Mouse (Mus musculus) cerebellum, adult 11-12 months (tissue): ENCODE data around the gene Ly6g6f.

Experiments used
- DNase-seq: peaks from one replicate; pipeline ENCODE4 v3.0.0; 2022

Ly6g6f gene

DNA sequence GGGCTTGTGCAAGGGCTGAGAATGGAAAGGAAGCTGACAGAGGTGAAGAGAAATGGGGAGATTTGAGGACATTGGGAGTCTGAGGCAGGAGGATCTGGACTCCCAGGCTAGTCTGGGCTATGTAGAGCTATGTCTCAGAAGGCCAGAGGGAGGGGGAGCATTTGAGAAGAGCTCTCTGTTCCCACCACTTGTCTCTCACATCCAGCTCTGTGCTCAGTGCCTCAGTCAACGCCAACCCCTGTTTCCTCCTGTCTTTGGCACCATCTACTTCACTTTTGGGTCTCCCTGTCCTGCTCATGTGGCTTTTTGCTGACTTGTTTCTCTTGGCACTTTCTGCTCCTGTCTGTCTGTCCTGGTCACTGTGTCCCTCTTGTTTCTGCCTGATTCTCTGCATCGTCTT is 8.1 kb downstream of the Ly6g6f start:
- DNase-seq: no peak

DNA sequence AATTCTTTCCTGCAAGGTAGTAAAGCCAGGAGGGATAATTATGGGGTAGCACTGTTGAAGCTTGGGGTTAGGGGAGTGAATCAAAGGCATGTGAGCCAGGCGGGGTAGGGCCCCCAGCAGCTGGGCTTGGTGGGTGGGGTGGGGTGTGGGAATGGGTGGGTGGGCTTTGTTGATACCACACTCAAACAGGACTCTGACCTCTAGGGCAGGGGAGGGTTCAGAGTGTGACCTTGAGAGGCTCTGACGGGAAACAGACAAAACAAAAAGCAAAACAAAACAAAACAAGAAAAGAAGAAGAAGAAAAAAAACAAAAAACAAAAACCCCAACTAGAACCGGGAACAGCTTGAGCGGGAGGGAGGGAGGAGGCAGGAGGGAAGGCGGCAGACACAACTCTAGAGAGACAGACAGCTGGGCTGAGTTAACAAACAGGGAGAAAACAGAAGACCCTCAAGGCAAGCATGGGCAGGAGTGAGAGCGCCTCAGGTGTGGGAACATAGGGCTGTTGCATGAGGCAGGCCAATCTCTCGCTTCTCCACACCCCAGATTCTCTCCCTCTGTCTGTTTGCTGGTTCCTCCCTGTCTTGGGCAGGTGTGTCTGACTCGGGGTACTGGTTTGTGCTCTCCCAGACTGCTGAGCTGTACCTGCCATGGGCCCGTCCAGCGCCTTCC is 8.8 kb downstream of the Ly6g6f start, which contains the start of gene Ly6g6e:
Gene Ly6g6e, plus strand, starts transcription at position 396 of the 670 bp plus-strand sequence.
- no peak for DNase-seq

DNA sequence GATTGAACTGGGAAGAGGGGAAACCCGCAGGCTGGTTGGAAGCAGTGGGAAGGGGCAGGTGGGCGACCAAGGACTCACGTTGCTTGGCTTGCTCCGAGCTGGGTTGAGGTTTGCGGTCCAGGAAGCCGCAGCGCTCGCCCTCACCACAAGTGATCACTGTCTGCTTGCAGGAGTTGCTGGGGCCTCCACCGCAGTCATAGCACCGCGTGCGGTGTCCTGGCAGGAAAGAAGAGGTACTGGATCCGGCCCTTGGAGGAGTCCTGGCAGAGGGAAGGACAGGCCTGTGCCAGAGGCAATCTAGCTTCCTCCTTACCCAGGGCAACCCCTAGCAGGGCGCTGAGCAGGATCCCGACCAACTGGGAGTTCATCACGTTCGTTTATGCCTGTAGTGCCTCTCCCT is 11.3 kb downstream of the Ly6g6f start:
- DNase-seq: peak; percentile 93

DNA sequence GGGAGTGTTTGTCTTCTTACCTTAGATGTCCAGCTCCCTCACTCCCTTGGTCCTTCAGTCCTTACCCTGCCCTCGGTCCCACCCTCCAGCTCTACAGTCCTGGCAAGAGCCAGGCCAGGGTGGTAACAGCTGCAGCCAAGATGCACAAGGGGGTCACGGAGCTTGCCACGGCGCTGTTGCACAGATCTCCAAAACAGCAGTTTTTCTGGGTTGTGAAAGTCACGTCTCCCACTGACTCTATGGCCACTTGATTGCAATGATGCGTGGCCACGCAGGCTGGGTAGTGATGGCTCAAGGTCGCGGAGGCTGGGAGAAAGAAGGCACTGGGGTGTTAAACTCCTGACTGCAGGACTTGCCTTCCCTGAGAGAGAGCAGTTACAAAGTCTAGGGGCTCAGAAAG is 14.0 kb downstream of the Ly6g6f start:
- DNase-seq: peak; percentile 56

DNA sequence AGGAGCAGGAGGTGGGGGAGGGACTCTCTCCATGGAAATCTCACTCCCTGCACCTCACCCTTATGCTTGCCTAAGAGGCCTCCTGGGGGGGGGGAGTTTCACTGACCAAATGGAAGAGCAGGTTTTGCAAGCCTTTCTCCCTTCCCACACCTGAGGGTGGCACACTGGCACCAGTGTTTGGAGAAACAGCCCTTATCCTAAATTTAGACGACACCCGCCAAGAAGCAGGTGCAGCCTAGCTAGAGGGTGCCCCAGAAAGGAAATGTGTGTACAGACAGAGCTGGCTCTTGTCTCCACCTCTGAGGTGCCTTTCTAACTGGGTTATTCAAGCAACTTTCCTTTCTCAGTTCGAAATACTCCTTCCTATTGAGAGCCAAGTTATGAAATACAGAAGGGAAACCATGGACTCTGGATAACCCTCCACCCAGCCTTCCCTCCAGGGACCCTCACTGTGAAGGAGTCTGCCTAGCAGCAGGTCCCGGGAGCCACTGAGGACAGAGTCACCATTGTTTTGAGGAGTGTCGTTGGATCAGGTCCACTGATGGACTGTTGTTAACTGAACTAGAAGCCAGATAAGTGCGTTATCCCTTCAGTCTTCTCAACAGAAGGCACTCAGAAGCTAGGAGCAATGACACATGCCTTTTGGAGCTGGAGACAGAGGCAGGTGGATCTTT is 14.7 kb downstream of the Ly6g6f start:
- peak; percentile 95 for DNase-seq

DNA sequence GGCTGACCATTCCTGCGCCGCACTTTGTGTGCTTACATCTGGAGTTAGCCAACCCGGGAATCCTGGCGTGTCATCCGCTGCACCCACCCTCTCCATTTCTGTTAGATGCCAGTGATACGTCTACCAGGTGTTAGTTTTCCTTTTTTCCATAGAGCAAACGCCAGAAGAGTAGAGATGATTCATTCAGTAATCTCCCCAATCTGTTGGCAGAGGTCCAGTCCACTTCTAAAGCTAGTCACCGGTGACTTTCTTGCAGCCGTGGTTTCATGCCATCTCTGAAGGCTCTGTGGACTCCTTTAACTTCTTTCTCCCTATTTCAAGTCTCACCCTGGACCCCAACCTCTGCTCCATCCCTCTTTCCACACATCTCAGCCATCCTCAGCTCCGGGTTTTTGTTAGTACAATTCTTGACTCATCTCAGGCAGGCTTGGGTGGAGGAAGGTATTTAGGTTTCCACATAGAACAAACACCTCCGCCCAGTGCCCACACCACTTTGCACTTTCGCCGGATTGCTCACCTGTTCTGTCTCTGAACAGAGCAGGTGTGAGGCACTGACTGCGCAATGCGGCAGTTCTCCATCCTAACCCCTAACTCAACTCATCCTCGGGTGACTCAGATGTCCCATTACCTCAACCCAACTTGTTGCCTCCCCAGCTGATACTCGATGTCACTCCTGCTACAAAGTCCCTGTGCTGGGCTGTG is 17.0 kb downstream of the Ly6g6f start:
- peak; percentile 55 for DNase-seq

DNA sequence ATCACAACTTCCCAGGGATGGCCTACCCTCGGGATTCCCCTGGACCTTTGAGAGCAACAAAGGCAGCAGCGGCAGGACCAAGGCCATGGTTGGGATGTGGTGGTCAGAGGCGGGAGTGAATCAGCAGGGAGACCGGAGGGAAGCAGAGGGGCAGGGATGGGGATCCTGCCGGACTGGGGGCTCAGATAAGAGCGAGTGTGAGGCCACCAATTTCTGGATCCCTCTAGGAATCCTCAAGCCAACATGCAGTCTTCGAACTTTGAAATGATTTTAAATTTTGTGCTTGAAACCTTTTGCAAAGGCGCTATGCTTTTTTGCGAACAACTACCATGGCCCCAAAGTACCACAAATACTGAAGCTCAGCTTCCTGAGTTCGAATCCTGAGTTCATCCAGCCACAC is 19.3 kb downstream of the Ly6g6f start, which contains the start of gene Mpig6b:
Gene Mpig6b, minus strand, starts transcription at position 101 of the 400 bp plus-strand sequence.
- no peak for DNase-seq

DNA sequence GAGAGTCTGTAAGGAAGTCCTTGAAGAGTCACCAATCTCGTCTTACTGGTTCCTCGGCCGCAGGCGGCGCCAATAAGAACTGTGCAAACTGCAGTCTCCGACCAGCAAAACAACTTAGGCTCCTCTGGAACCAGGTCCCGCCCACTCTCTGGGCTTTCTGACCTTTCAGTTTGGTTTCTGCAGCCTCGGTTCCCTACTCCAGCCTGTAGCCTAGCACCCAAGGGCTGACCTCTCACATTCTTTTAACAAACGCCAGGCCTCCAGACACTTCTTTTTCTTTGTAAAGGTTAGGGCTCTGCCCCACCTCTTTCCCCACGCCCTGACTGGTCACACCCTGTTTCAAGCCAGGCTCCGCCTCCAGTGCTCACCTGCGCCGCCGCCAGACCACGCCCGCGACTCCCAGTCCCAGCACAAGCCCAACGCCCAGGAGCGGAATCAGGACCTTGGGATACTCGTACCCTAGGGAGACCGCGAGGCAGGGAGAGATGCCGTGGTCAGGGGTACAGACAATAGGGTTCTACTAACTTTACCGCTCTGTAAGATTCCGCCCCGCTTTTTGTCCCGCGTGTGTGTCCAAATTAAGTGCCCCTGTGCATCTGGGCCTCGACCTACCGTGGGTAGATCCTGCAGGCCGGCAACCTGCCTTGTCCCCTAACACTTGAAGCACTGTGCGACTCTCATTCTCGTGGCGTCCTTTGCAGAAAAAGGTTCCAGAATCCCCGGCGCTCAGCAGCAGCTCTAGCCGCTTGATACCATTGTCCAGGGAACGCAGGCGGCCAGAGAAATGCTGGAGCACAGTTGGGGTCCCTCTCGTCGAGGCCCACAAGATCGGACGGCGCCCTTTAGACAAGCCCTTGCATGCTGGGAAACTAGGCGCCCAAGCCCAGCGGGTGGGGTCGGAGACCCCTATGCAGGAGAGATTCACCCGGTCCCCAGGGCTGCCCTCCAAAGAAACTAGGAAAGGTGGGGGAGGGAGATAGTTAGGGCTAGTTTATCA is 20.2 kb downstream of the Ly6g6f start, which contains the start of gene Ly6g6c:
Gene Ly6g6c, plus strand, starts transcription at position 438 of the 997 bp plus-strand sequence.
- DNase-seq: peak; percentile 73

DNA sequence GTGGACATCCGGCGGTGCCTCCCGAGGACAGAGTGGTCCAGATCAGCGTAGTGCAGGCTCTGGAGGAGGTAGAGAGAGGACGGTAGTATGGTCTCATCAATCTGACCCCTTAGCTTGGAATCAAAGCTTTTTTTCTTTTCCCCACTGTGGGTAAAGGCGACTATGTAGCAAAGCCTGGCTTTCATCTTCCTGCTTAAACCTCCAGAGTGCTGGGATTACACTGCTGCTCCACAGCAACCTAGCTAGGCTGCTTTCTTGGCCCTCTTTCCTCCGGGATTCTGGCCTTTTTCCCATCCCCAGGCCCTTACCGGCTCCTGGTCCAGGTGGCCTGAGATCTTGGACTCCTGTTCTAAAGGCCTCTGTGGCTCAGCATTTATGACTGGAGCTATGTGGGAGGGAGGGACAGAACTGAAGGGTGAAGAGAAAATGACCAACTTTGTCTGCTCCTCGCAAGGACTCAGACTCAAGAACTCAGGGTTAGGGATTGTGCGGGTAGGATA is 21.0 kb downstream of the Ly6g6f start:
- peak; percentile 82 for DNase-seq

DNA sequence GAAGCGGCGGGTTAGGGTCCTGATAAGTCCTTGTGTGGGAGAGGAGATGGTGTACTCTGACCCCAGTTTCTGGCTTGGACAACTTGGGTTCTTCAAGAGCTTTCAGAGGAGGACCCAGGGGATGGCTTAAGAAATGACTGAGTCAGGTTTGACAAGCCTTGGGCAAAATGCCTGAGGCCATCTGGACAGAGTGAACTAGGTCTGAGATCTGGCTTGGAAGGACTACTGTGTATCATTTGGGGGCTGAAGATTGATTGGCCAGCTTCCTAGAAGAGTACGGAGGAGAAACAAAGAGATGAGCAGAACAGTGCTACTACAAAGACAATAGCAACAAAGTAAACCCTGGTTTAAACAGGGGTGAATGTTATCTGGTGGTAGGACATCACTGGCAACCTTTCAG is 21.9 kb downstream of the Ly6g6f start:
- peak; percentile 54 for DNase-seq

DNA sequence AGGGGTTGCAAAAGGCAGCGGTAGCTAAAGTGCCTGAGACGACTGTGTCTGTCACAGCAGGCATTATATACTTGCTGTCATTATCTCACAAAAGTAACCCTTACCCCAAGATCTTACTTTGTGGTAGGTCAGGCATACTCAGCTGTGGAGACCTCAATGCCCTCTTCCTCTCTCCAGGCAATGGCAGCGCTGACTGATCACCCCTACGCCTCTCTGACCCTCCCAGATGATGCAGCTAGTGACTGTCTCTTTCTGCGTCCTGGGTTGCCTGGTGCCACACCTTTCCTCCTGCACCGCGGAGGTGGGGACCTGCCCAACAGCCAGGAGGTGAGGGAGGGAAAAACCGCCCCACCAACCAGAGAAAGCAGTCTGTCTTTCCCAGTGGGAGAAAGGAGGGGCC is 24.1 kb downstream of the Ly6g6f start:
- peak; percentile 40 for DNase-seq

DNA sequence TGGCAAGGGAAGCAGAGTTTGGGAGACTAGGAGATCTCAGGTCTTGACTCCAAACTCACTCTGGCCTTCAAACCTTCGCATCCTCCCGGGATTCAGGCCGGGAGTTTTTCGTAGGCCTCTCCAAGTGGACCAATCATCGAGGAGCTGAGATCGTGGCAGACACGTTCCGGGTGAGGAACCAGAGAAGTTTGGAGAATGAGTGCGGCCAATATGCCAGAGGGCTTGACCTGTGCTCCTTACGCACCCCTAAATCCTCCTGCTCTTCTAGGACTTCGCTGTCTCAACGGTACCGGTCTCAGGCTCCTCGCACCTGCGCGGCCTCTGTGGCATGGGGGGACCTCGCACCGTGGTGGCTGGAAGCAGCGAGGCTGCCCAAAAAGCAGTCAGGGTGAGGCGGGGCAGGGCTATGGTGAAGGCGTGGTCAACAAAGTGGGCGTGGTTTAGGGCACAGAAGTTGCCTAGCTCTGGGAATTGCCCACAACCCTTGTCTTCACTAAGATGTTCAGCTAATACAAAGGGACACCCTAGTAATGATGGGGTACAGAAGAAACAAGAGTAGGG is 24.6 kb downstream of the Ly6g6f start:
- peak; percentile 61 for DNase-seq

DNA sequence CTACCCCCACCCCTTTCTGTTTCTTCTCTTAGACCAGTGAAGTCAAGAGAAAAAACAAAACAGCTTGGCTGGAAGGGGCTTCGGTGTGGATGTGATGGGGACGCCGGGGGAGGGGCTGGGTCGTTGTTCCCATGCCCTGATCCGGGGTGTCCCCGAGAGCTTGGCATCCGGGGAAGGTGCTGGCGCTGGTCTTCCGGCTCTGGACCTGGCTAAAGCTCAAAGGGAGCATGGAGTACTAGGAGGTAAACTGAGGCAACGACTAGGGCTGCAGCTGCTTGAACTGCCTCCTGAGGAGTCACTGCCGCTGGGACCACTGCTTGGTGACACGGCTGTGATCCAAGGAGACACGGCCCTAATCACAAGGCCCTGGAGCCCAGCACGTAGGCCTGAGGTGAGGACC is 25.3 kb downstream of the Ly6g6f start:
- DNase-seq: peak; percentile 65

DNA sequence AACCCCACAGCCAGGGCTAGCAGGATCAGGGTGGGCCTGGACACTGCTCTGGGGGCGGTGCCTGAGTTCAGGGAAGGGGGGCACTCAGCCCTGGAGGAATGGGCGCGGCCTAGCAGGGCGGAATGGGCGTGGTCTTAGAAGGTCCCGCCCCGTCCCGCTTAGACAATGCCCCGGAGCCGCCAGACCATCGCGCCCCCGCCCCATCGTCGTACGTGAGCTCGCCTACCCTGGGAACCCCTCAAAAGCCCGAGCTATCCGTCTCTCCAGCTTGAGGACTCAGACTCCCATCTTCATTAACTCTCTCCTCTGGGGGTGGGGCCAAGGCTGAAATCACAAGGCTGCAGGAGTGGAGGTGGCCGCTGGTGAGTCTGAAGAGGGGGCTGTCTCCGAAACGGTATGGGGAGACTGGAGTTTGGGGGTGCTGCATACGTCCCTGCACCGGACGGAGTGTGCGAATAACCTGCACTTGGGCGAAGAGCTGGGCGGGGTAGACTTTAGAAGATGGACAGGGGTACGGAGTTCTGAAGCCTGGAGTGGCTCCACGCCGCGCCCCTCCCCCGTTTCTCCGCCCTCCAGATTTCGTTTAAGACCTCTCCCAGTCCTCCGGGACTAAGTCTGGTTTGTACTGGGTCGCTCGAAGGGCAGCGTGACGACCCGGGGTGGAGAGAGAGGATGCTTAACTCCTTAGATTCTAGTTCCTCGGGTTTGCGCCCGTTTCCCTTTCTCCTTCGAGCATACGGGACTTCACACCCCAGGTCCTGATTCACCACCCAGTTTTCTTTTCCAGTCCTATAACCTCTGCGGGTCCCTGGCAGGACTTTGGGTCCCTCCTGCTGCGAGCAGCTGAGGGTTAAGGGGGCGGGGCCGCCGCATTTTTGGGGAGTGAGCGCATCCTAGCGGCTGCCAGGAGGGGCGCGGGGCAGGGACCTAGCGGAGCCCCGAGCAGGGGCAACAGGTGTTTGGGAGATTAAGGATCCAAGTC is 26.2 kb downstream of the Ly6g6f start, which contains the start of gene Ddah2:
Gene Ddah2, plus strand, starts transcription at position 125 of the 982 bp plus-strand sequence.
- peak; percentile 84 for DNase-seq

DNA sequence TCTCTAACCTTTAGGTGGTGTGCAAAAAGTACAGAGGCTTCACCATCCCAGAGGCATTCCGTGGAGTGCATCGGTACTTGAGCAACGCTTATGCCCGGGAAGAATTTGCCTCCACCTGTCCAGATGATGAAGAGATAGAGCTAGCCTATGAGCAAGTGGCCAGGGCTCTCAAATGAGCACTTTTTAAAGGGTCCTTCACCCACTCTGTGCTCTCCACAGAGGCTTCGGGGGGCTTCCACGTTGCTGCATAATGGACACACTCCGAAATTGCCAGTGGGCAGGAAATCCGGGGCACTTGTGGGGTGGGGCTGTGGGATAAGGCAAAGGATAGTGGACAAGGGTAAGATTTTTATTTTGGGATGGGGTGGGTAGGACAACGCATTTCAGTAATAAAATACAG is 27.1 kb downstream of the Ly6g6f start:
- DNase-seq: peak; percentile 37

DNA sequence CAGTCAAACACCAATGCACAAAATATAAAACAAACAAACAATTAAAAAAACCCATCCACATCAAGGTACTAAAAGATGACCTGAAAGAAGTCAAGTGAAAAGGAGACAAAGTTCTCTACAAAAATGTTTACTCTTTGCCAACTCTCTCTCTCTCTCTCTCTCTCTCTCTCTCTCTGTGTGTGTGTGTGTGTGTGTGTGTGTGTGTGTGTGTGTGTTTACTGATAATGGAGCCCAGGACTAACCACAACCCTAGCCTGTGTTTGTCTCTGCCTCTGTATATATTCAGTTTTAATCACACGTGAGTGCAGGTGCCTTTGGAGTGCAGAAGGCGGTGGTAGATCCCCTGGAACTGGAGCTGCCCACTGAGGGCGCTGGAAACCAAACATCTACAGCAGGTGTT is 28.3 kb downstream of the Ly6g6f start:
- no peak for DNase-seq

DNA sequence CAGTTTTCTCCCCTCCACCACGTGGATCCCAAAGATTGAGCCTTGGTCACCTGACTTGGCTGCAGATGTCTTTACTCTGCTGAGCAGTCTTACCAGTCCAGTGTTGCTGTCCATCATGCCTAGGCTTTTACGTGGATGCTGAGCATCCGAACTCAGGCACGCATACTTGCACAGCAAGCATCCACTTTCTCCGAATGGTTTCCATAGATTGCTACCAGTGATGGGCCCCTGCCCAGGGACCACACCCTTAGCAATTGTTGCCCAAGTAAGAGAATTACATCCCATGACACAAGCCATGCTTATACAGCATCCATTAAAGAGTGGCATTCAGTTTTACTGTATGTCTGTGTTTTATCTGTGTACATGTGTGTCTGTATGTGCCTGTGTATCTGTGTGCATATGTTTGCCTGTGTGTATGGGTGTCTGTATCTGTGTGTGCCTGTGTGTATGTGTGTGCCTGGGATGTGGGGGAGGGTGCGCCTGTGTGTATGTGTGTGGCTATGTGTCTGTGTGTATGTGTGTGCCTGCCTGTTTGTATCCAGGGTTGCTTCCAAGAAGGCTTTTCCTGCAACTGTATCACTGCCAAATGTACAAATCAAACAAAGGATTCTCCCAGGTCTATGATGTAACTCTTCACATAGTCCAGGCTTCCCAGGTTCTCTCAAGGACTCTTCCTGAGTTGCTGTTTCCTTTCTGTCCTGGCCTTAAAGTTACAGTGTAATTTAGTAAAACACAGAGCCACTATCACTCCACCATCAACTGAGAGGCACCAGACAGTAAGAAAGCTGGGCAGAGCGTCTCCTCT is 29.5 kb downstream of the Ly6g6f start:
- DNase-seq: no peak

DNA sequence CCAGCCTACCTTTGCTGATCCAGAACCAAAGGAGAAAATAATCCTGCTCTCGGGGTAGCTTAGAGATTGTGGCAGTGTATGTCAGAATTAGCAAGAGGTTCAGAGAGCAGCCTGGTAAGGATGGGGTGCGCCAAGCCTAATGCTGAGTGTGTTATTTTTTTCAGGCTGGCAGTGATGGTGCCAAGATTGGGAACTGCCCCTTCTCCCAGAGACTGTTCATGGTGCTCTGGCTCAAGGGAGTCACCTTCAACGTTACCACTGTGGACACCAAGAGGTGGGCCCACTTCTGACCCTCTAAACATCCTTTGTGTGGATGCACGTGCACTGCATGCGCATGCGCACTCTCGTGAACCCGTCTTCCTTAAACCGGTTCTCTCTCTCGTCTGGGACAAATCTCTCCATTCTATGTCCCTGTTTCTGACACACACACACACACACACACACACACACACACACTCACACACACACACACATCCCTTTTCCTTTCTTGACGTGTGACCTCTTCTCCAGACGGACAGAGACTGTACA is 33.1 kb downstream of the Ly6g6f start:
- peak; percentile 31 for DNase-seq
